Mouse (Mus musculus) embryonic facial prominence, embryonic 14.5 days (tissue): ENCODE measurements at regions not wholly inside any gene's neighbourhood (a gene's known extent, or its start where the extent isn't known, plus 50 kb on each side); places are given as distances from the start of the nearest gene placed in this dataset.
A peak's percentile ranks its signal among the peaks of the same experiment; 100 is the strongest.
"Not testable (repeated sequence)": the region's sequence is repeated elsewhere in the genome, so short reads cannot be mapped to it uniquely, and the experiment has no call there.

Source experiments
- ATAC-seq: fragments of 200-750 bp; cut with Nextera tagmentation; 2 replicates; pipeline ENCODE4 v1.8.0; 2017; ENCODE audit warnings: low read depth, moderate number of reproducible peaks, moderate TSS enrichment
- DNase-seq: peaks from one replicate; pipeline ENCODE4 v3.0.0-alpha.2; 2015; ENCODE audit warnings: low spot score
- H3K27ac ChIP-seq: fragments of 300-500 bp; sonication (generic); replicated peaks from 2 replicates; pipeline ENCODE4 v1.5.1; 2014; ENCODE audit warnings: low read depth, mild to moderate bottlenecking, low read length, moderate library complexity
- H3K27me3 ChIP-seq: fragments of 300-500 bp; sonication (generic); replicated peaks from 2 replicates; pipeline ENCODE4 v1.6.1; 2014; ENCODE audit warnings: low read length; ENCODE audit not compliant: control insufficient read depth, insufficient read depth
- H3K36me3 ChIP-seq: fragments of 300-500 bp; sonication (generic); 2 replicates; pipeline ENCODE4 v1.6.1; 2014; ENCODE audit warnings: low read length, mixed read lengths; ENCODE audit not compliant: control insufficient read depth, insufficient read depth
- H3K4me1 ChIP-seq: fragments of 300-500 bp; sonication (generic); 2 replicates; pipeline ENCODE4 v1.6.1; 2014; ENCODE audit warnings: antibody characterized with exemption, low read length; ENCODE audit not compliant: control insufficient read depth, insufficient read depth
- H3K4me2 ChIP-seq: fragments of 300-500 bp; sonication (generic); 2 replicates; pipeline ENCODE4 v1.6.1; 2014; ENCODE audit warnings: low read depth, mild to moderate bottlenecking, low read length, moderate library complexity, mixed read lengths
- H3K4me3 ChIP-seq: fragments of 300-500 bp; sonication (generic); 2 replicates; pipeline ENCODE4 v1.5.1; 2014; ENCODE audit warnings: low read depth, mild to moderate bottlenecking, low read length
- H3K9ac ChIP-seq: fragments of 300-500 bp; sonication (generic); 2 replicates; pipeline ENCODE4 v1.6.1; 2014; ENCODE audit warnings: low read depth, mild to moderate bottlenecking, low read length, moderate library complexity, mixed read lengths
- H3K9me3 ChIP-seq: fragments of 300-500 bp; sonication (generic); 2 replicates; pipeline ENCODE4 v1.6.1; 2016; ENCODE audit warnings: low read length; ENCODE audit not compliant: control insufficient read depth
- WGBS: fragments of 180-500 bp; shearing (Covaris S2); extraction: QIAGEN DNeasy Blood & Tissue Kit; methylation state at CpG from one replicate; pipeline ENCODE4 v1.1.7; 2014; 5-methylcytosine and 5-hydroxymethylcytosine counted together

DNA sequence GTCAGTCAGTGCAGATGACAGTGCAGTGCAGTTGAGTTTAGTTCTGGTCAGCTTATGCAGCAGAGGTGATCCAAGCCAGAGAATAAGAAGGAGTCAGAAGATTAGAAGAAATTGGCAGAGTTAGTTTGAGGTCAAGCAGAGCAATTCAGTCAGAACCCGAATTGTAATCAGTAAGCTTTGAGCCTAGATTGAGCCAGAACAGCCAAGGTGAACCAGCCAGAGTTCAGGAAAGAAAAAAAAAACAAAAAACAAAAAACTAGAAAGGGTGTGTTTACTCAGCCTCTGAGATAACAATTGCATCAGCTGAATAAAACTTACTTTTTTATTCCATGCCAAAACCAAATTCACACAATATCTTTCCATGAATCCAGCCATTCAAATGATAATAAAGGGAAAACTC is 396.3 kb downstream of the Zpld1 start:
- no peaks in the 10 kb centered on the region for H3K9me3 ChIP-seq
- H3K4me3 ChIP-seq = no peak overlapping the region
- DNase-seq (no peak), ATAC-seq (no peak)
- H3K4me1 ChIP-seq = no peaks in the 10 kb centered on the region
- H3K4me2 ChIP-seq = no peak overlapping the region
- no peak overlapping the region for H3K9ac ChIP-seq
- H3K27me3 ChIP-seq = no peaks in the 10 kb centered on the region
- no peak overlapping the region for H3K27ac ChIP-seq
- no peaks in the 10 kb centered on the region for H3K36me3 ChIP-seq
- 70% methylated on average over 1 of the region's 1 CpGs for WGBS

DNA sequence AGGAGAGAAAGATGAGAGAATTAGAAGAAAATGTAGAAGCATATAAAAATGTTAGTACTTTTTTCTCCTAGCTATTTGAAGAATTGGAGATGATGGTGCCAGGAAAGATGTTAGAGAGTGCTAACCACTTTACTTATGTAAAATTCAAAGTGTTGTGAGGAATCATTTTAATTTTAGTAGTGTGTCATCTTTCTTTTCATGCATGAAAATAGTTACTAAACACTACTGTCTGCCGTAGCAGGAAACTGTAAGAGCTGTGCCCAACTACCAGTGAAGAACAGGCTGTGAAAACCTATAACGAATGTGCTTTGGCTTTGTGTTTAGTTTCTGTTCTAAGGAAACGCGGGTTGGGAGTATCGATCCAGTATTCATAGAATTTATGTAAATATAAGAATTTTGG is 403.1 kb downstream of the Zpld1 start:
- Histone ChIP-seq H3K9ac (no peak overlapping the region), H3K9me3 (no peaks in the 10 kb centered on the region), H3K4me1 (no peaks in the 10 kb centered on the region), H3K27me3 (no peaks in the 10 kb centered on the region), H3K4me3 (no peak overlapping the region), H3K36me3 (no peaks in the 10 kb centered on the region), H3K4me2 (no peak overlapping the region), H3K27ac (no peak overlapping the region)
- 92% methylated on average over 5 of the region's 5 CpGs for WGBS
- no peak for ATAC-seq
- DNase-seq = no peak

GRCm38 (mm10) chr16:54857369-54857768 is 440.4 kb downstream of the Zpld1 start:
- Histone ChIP-seq H3K4me2 (no peak overlapping the region), H3K9ac (no peak overlapping the region), H3K27me3 (no peaks in the 10 kb centered on the region), H3K27ac (no peak overlapping the region), H3K4me3 (no peak overlapping the region), H3K36me3 (no peaks in the 10 kb centered on the region), H3K9me3 (no peaks in the 10 kb centered on the region), H3K4me1 (no peaks in the 10 kb centered on the region)
- DNase-seq (peak; percentile 19), ATAC-seq (peak; percentile 68; the same call in 1 of the 2 replicates)

- ATAC-seq, H3K9ac ChIP-seq, H3K4me1 ChIP-seq, H3K27ac ChIP-seq, DNase-seq, H3K9me3 ChIP-seq, H3K4me3 ChIP-seq, H3K4me2 ChIP-seq, H3K36me3 ChIP-seq, H3K27me3 ChIP-seq: not testable (repeated sequence)
- 84% methylated on average over 4 of the region's 4 CpGs for WGBS
Measured at GRCm38 (mm10) chr16:54842996-54843395, 454.8 kb downstream of the Zpld1 start.
